Mouse (Mus musculus) granulocyte monocyte progenitor cell, adult 5-6 weeks (primary cell): ENCODE data around the gene Mbnl2. TPM values are rescaled to one million over a fixed set of nuclear protein-coding genes. Genes with fewer than 3 reads are reported as not detected.

Source experiments
- ATAC-seq: replicated peaks from 2 replicates; pipeline ENCODE4 v1.8.0; 2016; ENCODE audit warnings: mild to moderate bottlenecking, moderate TSS enrichment, inconsistent platforms; ENCODE audit not compliant: poor library complexity, severe bottlenecking
- total RNA-seq, 2 experiments: library from RNA; stranded (forward) in 1 of 2; stranded (reverse) in 1 of 2; fragments of 200-712, 200-1000 nt in 1 of 2; fragments of >200 nt in 1 of 2; fragmentation: Nextera tagmentation in 1 of 2; gene quantifications; 2 replicates each; pipeline ENCODE4 v1.2.3; 2014 to 2017

The Mbnl2 gene
- total RNA-seq, 2 experiments from 2014 or later, result 55.0 to 66.8 TPM

- ATAC-seq, result no peak
Observed at GRCm38 (mm10) chr14:120295355-120296220, 20.1 kb downstream of the Mbnl2 start.

- no peak for ATAC-seq
Observed at GRCm38 (mm10) chr14:120296231-120297006, 20.9 kb downstream of the Mbnl2 start.

DNA sequence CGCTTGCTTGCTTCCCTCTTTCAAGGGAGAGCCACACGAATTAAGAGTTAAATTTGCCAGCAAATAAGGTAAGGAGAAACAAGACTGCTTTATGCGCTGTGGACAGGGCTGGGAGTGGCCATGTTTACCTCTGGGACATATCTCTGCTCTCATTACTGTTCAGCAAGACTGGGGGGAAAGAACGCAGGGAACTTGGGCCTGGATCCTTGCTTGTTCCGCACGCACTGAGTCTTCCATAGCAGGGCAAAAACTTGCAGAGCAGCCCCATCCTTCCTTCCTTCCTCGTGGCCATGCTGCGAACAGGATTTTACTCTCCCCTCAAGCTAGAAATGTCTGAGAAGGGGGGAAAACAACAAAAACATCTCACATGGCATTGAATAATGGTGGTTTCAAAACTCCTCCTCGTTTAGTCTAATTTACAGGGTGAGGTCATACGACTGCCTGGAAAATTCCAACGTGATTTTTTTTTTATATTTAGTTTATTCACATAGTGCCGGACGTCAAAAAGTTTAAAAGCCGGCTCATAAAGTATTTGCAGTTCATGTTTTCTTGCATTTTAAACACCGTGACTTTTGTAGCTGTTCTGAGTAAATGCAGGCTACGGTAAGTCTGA lies 21.8 kb downstream of the Mbnl2 start:
- ATAC-seq, result no peak

- ATAC-seq, result no peak
Observed at GRCm38 (mm10) chr14:120297833-120298232, 22.4 kb downstream of the Mbnl2 start.

DNA sequence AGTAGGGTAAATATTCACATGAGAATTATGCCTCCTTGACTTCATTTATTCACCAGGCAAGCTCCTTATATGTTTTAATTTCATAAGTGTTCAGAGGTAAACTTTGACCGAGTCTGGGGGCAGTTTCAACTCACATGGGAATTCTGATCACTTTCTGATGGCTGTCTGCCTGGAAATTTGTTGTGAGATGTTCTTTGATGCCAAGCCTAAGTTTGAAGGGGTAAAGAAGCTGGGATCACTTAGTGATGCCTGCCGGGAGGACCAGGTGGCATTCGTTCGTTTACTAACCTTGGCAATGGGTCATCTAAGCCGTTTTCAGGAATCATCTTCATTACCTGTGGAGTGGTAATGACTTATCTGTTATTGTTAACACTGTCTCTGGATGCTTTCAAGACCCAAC lies 23.0 kb downstream of the Mbnl2 start:
- no peak for ATAC-seq

- ATAC-seq, result no peak
Observed at GRCm38 (mm10) chr14:120299716-120300115, 24.2 kb downstream of the Mbnl2 start.

DNA sequence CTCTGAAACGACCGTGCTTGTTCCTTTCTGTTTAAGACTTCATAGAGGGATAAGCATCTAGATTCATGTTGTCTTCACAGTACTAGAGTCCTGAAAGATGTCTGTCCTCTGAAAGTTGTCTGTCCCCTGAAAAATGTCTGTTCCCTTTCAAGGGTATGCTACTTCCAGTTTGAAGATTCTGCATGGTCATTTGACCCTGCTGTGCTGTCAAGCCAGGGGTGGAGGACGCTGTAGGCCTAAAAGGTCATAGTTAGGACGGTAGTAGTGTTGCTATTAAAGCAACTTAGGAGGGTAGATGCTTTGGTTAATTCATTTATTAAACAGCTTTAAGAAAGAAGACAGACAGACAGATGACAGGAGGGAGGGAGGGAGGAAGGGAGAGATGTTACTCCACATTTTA lies 24.7 kb downstream of the Mbnl2 start:
- no peak for ATAC-seq

GRCm38 (mm10) chr14:120300814-120301213 lies 25.3 kb downstream of the Mbnl2 start:
- no peak for ATAC-seq

DNA sequence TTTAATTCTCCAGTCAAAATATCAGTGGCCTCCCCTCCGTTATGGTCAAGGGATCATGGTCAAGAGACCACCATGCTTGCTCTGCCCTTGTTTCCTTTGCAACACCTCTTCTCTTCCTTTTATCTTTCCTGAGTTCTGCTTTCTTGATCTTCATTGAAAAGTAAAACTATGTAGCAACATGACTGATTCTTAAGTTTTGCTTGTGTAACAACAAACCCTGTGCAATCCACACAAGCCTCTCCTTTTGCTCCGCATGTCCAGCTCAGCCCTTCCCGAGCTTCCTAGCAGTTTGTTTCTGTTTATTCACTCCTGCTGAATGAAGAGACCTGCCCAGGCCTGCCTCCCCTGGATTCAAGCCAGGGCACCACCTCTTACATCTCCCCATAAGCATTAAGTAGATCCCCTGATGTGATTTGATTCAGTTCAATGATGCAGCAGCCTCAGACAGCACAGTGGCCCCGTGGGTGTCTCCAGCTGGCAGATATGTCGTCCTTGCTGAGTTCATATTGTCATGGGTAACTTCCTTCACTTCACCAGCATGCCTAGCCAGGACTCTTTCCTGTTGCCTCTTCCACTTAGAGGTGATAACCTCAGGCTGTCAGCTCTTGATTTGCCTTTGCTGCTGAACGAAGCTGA lies 27.6 kb downstream of the Mbnl2 start:
- peak; percentile 80 for ATAC-seq

- peak; percentile 75 for ATAC-seq
Observed at GRCm38 (mm10) chr14:120306229-120306628, 30.8 kb downstream of the Mbnl2 start.

- no peak for ATAC-seq
Observed at GRCm38 (mm10) chr14:120307356-120307755, 31.9 kb downstream of the Mbnl2 start.

DNA sequence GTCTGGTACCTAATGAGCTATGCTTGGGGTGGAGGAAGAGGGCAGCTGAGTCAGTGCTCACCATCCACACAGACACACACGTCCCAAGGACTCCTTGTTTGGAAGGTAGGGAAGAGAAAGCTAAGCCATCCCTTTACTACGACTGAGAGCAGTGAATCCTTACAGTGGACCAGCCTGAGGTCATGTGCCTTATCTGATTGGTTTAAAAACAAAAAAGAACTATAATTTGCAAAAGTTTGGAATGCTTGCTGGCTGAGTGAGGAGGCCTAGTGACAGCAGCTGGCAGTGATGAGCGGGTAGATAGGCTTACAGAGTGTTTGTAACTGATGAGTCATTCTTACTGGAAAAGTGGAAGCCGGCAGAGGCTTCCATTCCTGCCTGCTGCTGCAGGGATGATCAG lies 32.5 kb downstream of the Mbnl2 start:
- ATAC-seq, result no peak

GRCm38 (mm10) chr14:120309691-120310090 lies 34.2 kb downstream of the Mbnl2 start:
- no peak for ATAC-seq

- ATAC-seq, result no peak
Observed at GRCm38 (mm10) chr14:120311330-120312097, 36.0 kb downstream of the Mbnl2 start.

- no peak for ATAC-seq
Observed at GRCm38 (mm10) chr14:120312661-120313406, 37.4 kb downstream of the Mbnl2 start.

DNA sequence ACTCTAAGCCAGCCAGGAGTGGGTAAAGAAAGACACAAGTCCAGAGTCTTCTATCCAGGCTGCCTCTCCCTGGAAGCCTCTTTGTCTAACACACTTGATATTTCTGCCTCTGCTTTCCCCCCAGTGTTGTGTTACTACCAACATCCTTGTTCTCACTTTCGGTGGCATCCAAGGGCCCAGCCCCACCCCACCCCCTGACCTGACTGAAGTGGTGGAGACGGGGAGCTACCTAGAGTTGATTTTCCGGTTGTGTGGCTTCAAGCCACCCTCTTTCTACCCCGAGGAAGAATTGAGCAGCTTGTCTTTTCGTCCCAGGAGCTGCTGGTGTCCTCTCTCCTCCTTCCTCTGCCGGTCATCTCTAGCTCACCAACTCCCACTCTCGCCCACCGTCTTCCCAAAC lies 38.0 kb downstream of the Mbnl2 start:
- no peak for ATAC-seq

- no peak for ATAC-seq
Observed at GRCm38 (mm10) chr14:120315721-120316120, 40.3 kb downstream of the Mbnl2 start.

- peak; percentile 20 for ATAC-seq
Observed at GRCm38 (mm10) chr14:120318326-120318935, 43.0 kb downstream of the Mbnl2 start.
